Mouse (Mus musculus) activated CD4-positive, CD25-positive, alpha-beta regulatory T cell, adult 9 weeks (primary cell): ENCODE results near the gene Nrsn1. TPM values are rescaled to one million over a fixed set of nuclear protein-coding genes. Genes with fewer than 3 reads are reported as not detected.

ENCODE experiments used
- polyA plus RNA-seq: library from polyadenylated mRNA; unstranded; fragments of 100-300 nt; shearing (Covaris generic); gene quantifications from one replicate; pipeline ENCODE4 v1.2.1, GENCODE M21; 2017

The Nrsn1 gene
- polyA plus RNA-seq, result not detected

DNA sequence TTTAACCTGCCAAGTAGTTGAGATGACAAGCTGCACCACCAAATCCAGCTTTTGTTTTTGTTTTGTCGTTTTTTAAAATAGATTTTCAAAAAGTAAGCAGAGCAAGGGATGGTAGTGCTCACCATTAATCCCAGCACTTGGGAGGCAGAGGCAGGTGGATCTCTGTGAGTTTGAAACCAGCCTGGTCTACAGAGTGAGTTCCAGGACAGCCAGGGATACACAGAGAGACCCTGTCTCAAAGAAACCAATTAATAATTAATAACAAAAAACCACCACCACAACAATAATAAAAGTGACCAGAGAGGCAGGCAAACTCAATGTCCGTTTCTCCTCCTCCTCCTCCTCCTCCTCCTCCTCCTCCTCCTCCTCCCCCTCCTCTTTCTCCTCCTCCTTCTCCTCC, at the start of gene Nrsn1:
Gene Nrsn1, minus strand, starts transcription at position 101 of the 400 bp plus-strand sequence.

Other genes starting within 250 kb of the Nrsn1 start
- gene Dcdc2a, start 214.5 kb downstream of the Nrsn1 start, polyA plus RNA-seq, result not detected